ENCODE assay signal across 7 mouse cellular contexts in genomic region chr5:64343972-64344700, GRCm38 (mm10).
A peak's percentile ranks its signal among the peaks of the same experiment; 100 is the strongest.
DNase-seq lines count a peak whose midpoint lies in the region; ATAC-seq and TF ChIP-seq lines count a peak whose summit lies in the region.

No protein-coding gene starts in this region.

- intact Hi-C loops in left cerebral cortex, postnatal 14 days (cut with DNase I): no loop called here

- H3K27ac ChIP-seq in CH12.LX (ENCODE audit: insufficient read depth, low read depth): no peak overlapping the region

- no peak overlapping the region for H3K4me2 ChIP-seq in CH12.LX (ENCODE audit: insufficient read depth, low read depth, poor library complexity, severe bottlenecking)

- no peaks in the 10 kb centered on the region for H3K9me3 ChIP-seq in CH12.LX (replicated peaks; ENCODE audit: low read length)

- TF ChIP-seq RAD21 in CH12.LX (IDR thresholded peaks at IDR 0.05; ENCODE audit: low read depth, low read length): no peak; the same call in 1 of the 2 replicates

- H3K79me2 ChIP-seq in CH12.LX (replicated peaks; ENCODE audit: control insufficient read depth, extremely low read depth, insufficient read depth, poor library complexity, severe bottlenecking): no peaks in the 10 kb centered on the region

- no peak overlapping the region for H3K4me3 ChIP-seq in CH12.LX (replicated peaks in 1 of 3; ENCODE audit: low read depth in 2 of 3, low read length in 2 of 3, poor library complexity in 1 of 3)

- in situ Hi-C loops in CH12.LX (cut with MboI; ENCODE audit: low pct_ligation_motif_present, low pct_unique_long_range_greater_than_20kb, low sequenced_read_pairs): no loop called here

- TF ChIP-seq EP300 in CH12.LX (IDR thresholded peaks at IDR 0.05; ENCODE audit: low read length): no peak

- H3K9ac ChIP-seq in CH12.LX (ENCODE audit: insufficient read depth, low read depth): no peak overlapping the region

- dilution Hi-C loops in CH12.LX (cut with MboI; ENCODE audit: extremely low pct_ligation_motif_present, extremely low pct_unique_long_range_greater_than_20kb, low sequenced_read_pairs): no loop called here

- no peaks in the 10 kb centered on the region for H3K27me3 ChIP-seq in CH12.LX (replicated peaks)

- peak; percentile 85 for ATAC-seq in granulocyte monocyte progenitor cell, adult 5-6 weeks (replicated peaks; ENCODE audit: poor library complexity, severe bottlenecking)
- no peak for ATAC-seq in cerebellum, adult (ENCODE audit: insufficient number of reproducible peaks, low FRiP score, low TSS enrichment)

- TF ChIP-seq POLR2A in CH12.LX (IDR thresholded peaks at IDR 0.05; ENCODE audit: low read depth, low read length): no peak

- DNase-seq in CH12.LX (ENCODE audit: extremely low read depth) (peak; percentile 28), NIH3T3 (ENCODE audit: low read depth) (peak; percentile 64)
- peak; percentile 66 for DNase-seq in kidney, postnatal 10 days
- DNase-seq in lung, postnatal 4 days: peak; percentile 64 to 73
- no peak for DNase-seq in left cerebral cortex, postnatal 14 days (ENCODE audit: low spot score in 2 of 2)

- peak in 1 of 2 experiments; percentile 29; a peak in 1 of 4 replicates for TF ChIP-seq CTCF in CH12.LX (conservative IDR thresholded peaks at IDR 0.05 in 1 of 2, IDR thresholded peaks at IDR 0.05 in 1 of 2; ENCODE audit: low read depth in 2 of 2, low read length in 2 of 2)

- H3K4me1 ChIP-seq in CH12.LX (ENCODE audit: control insufficient read depth in 1 of 2, insufficient read depth in 2 of 2): peaks cover 0 to 24% of the 10 kb centered on the region in 2 experiments; a peak in 2 of 4 replicates

- H3K36me3 ChIP-seq in CH12.LX (replicated peaks in 1 of 2; ENCODE audit: control insufficient read depth in 1 of 2, insufficient read depth in 1 of 2, low read length in 1 of 2): peaks cover 18 to 90% of the 10 kb centered on the region in 2 experiments

TF ChIP-seq in CH12.LX, 34 proteins besides CTCF, POLR2A, EP300 and RAD21:
- no peak for TF ChIP-seq MAZ (IDR thresholded peaks at IDR 0.05; ENCODE audit: low read depth, low read length)
- no peak for TF ChIP-seq E2F4 (IDR thresholded peaks at IDR 0.05; ENCODE audit: insufficient replicate concordance, low read depth, low read length)
- TF ChIP-seq KAT2A (IDR thresholded peaks at IDR 0.05; ENCODE audit: insufficient replicate concordance, low read length): no peak
- TF ChIP-seq NRF1 (IDR thresholded peaks at IDR 0.05; ENCODE audit: low read depth, low read length): no peak
- TF ChIP-seq CHD1 (IDR thresholded peaks at IDR 0.05; ENCODE audit: low read depth, low read length): no peak
- TF ChIP-seq JUN (IDR thresholded peaks at IDR 0.05; ENCODE audit: insufficient read depth, low read depth, low read length): no peak
- TF ChIP-seq ZC3H11A (IDR thresholded peaks at IDR 0.05; ENCODE audit: low read depth, low read length): no peak
- no peak for TF ChIP-seq HCFC1 (IDR thresholded peaks at IDR 0.05; ENCODE audit: low read depth, low read length)
- no peak for TF ChIP-seq MAFK (IDR thresholded peaks at IDR 0.05; ENCODE audit: insufficient replicate concordance, low read length)
- TF ChIP-seq USF1 (IDR thresholded peaks at IDR 0.05; ENCODE audit: low read depth, low read length): no peak
- no peak for TF ChIP-seq MYC (IDR thresholded peaks at IDR 0.05; ENCODE audit: low read depth, low read length)
- TF ChIP-seq POLR2AphosphoS2 (IDR thresholded peaks at IDR 0.05; ENCODE audit: low read depth, low read length): no peak
- no peak for TF ChIP-seq ZKSCAN1 (IDR thresholded peaks at IDR 0.05; ENCODE audit: borderline replicate concordance, low read depth, low read length)
- no peak for TF ChIP-seq SMC3 (IDR thresholded peaks at IDR 0.05; ENCODE audit: low read depth, low read length)

Comparison
In these comparisons a context has a peak if more than half of its experiments do, and no peak if none do; other contexts are left out.
1. DNase-seq: peak in CH12.LX (single experiment), NIH3T3 (single experiment), kidney, postnatal 10 days (single experiment) and lung, postnatal 4 days (2 of 2); none in left cerebral cortex, postnatal 14 days (0 of 2).